Mouse (Mus musculus) Patski (cell line): ENCODE measurements around the gene Rnf19b. TPM values are rescaled to one million over a fixed set of nuclear protein-coding genes. Genes with fewer than 3 reads are reported as not detected.

Source experiments
- ATAC-seq: fragments of 100-300 bp; one replicate; pipeline ENCODE4 v1.8.0; 2021
- CTCF ChIA-PET: fragments of 350-600 bp; sonication (Branson Sonifier 250); formaldehyde crosslinking; loops from one replicate; lab custom pipeline; 2022; ENCODE audit warnings: inconsistent platforms; lab: Charles Lee
- POLR2A ChIA-PET: fragments of 350-600 bp; sonication (Branson Sonifier 250); formaldehyde crosslinking; loops from one replicate; lab custom pipeline; 2022; ENCODE audit warnings: antibody characterized with exemption, inconsistent platforms; lab: Charles Lee
- DNase-seq: peaks from one replicate; pipeline ENCODE4 v3.0.0-alpha.2; 2011; ENCODE audit warnings: low read depth, low spot score
- H3K27me3 ChIP-seq: fragments of 371-371 bp; one replicate; pipeline ENCODE4 v1.5.1; 2021
- CTCF ChIP-seq: fragments of 100-300 bp; IDR thresholded peaks from one replicate; pipeline ENCODE4 v1.5.1; 2021
- in situ Hi-C: fragments of 300-500 bp; cut with MboI; formaldehyde crosslinking; loops from 3 replicates; pipeline ENCODE4 v1.11.1; 2018; ENCODE audit warnings: low pct_unique_long_range_greater_than_20kb, mixed read lengths
- polyA plus RNA-seq: library from polyadenylated mRNA; unstranded; gene quantifications from one replicate; pipeline ENCODE4 v1.2.3, GENCODE M21; 2021

The Rnf19b gene
- polyA plus RNA-seq, 1 experiment from 2014 or later: 31.4 TPM

- no peak for DNase-seq
- ChIA-PET CTCF (interaction anchor here (1.3 kb wide), 1 partner anchor 151 kb away, joined by 3 read pairs; no protein-coding TSS in a partner anchor), POLR2A (no interaction called here)
- peaks cover 24% of the 10 kb centered on the region for H3K27me3 ChIP-seq
- no peak for ATAC-seq
- in situ Hi-C loops: loop anchor here (25.0 kb wide), 2 partner anchors 338 to 512 kb away; partner anchors contain the start of genes Bsdc1, Tlr12 and Zscan20
- TF ChIP-seq CTCF: no peak
These were observed 66.6 kb downstream of the Rnf19b start for GRCm38 (mm10) chr4:129124652-129125146.

DNA sequence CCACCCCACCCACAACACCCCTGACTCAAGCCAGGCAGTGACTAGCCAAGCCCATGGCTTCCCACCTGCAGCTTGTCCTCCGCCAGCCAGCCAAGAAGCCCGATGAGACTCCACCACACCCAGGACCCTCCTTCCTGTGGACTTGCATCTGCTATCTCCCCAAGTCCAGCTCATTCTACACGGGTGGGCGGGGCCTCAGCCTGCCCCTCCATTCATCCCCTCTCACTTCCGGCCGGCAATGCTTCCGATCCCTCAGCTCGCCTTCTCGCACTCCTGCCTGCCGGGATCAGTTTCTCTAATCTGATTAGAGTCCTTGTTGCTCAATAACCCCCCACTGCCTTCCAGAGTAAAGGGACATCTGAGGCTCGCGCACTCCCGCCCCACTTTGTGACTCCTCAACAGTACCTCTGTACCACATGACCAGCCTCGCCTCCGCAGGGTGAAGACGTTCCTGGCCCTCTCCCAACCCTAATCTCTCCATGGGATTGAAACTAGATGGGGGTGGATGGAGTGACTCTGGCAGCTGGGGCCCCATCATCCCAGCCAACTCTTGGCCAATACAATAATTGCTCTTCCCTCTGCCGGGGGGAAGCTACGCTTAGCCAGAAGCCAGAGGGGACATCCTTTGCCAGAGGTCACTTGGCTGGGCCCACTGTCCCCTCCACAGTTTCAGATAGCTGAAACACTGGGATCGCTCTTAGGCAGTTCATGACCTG lies 67.8 kb downstream of the Rnf19b start:
- in situ Hi-C loops: loop anchor here (25.0 kb wide), 1 partner anchor 336 kb away; the partner anchor contains the start of gene Bsdc1
- ChIA-PET POLR2A (no interaction called here), CTCF (no interaction called here)
- H3K27me3 ChIP-seq: peaks cover 15% of the 10 kb centered on the region
- ATAC-seq (no peak), DNase-seq (no peak)
- TF ChIP-seq CTCF: no peak

- ChIA-PET POLR2A (no interaction called here), CTCF (interaction anchor here (1.0 kb wide), 1 partner anchor 20 kb away, joined by 4 read pairs; no protein-coding TSS in a partner anchor)
- no peak for TF ChIP-seq CTCF
- peaks cover 15% of the 10 kb centered on the region for H3K27me3 ChIP-seq
- DNase-seq (no peak), ATAC-seq (no peak)
- in situ Hi-C loops: loop anchor here (25.0 kb wide), 1 partner anchor 334 kb away; the partner anchor contains the start of gene Bsdc1
These were observed 70.7 kb downstream of the Rnf19b start for GRCm38 (mm10) chr4:129128582-129129338.

GRCm38 (mm10) chr4:129129387-129129786 lies 71.3 kb downstream of the Rnf19b start:
- CTCF ChIA-PET: interaction anchor here (0.7 to 1.3 kb wide), 4 partner anchors 11 to 42 kb away, joined by 3 to 4 read pairs (median 4); no protein-coding TSS in a partner anchor
- no peak for ATAC-seq
- H3K27me3 ChIP-seq: peaks cover 15% of the 10 kb centered on the region
- TF ChIP-seq CTCF: no peak
- POLR2A ChIA-PET: no interaction called here
- in situ Hi-C loops: loop anchor here (25.0 kb wide), 1 partner anchor 333 kb away; the partner anchor contains the start of gene Bsdc1
- DNase-seq: no peak

DNA sequence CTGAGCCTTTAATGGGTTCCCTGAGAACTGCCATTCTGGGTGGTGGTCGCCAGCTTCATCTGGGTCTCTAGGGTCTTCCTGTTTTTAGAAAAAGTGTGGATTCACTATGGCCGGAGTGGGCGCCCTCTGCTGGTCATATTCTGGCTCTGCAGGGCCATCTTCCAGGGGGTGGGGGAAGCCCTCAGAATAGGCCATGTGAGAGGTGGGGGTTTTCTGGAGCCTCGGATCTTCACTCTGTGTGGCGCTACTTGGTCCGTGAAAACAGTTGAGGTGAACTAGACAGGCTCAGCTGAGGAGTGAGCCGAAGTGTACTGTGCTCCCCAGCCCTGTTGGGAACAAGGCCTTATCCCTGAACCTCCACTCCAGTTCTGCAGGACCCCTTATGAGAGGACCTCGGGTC lies 72.1 kb downstream of the Rnf19b start:
- TF ChIP-seq CTCF: peak; percentile 66
- ChIA-PET POLR2A (no interaction called here), CTCF (interaction anchor here (0.7 to 1.3 kb wide), 4 partner anchors 10 to 43 kb away, joined by 3 to 4 read pairs (median 4); no protein-coding TSS in a partner anchor)
- peaks cover 7% of the 10 kb centered on the region for H3K27me3 ChIP-seq
- ATAC-seq (no peak), DNase-seq (no peak)
- in situ Hi-C loops: loop anchor here (10.0 to 25.0 kb wide), 2 partner anchors 145 to 332 kb away; partner anchors contain the start of gene Bsdc1

GRCm38 (mm10) chr4:129130755-129131303 lies 72.8 kb downstream of the Rnf19b start:
- POLR2A ChIA-PET: no interaction called here
- DNase-seq (no peak), ATAC-seq (no peak)
- CTCF ChIA-PET: interaction anchor here (1.3 kb wide), 2 partner anchors 10 to 13 kb away, joined by 3 read pairs; no protein-coding TSS in a partner anchor
- no peak for TF ChIP-seq CTCF
- H3K27me3 ChIP-seq: peaks cover under 1% of the 10 kb centered on the region
- in situ Hi-C loops: loop anchor here (10.0 to 25.0 kb wide), 2 partner anchors 144 to 331 kb away; partner anchors contain the start of gene Bsdc1

GRCm38 (mm10) chr4:129134799-129135585 lies 76.9 kb downstream of the Rnf19b start:
- ChIA-PET CTCF (interaction anchor here (0.9 to 2.3 kb wide), 4 partner anchors 10 to 33 kb away, joined by 3 to 9 read pairs (median 4); partner anchors contain the start of gene Hpca), POLR2A (no interaction called here)
- no peaks in the 10 kb centered on the region for H3K27me3 ChIP-seq
- ATAC-seq (no peak), DNase-seq (no peak)
- in situ Hi-C loops: loop anchor here (10.0 to 25.0 kb wide), 2 partner anchors 140 to 327 kb away; partner anchors contain the start of gene Bsdc1
- peak; percentile 84 for TF ChIP-seq CTCF

Other genes with a start within 250 kb of the Rnf19b start
- gene Trim62, start 174.7 kb upstream of the Rnf19b start, polyA plus RNA-seq: 2.2 TPM
- 18.0 TPM for gene Azin2, start 95.8 kb upstream of the Rnf19b start, polyA plus RNA-seq
- 64.2 TPM for gene Ak2, start 66.3 kb upstream of the Rnf19b start, polyA plus RNA-seq
- not detected for gene Tmem54, start 47.3 kb downstream of the Rnf19b start, polyA plus RNA-seq
- gene Hpca, start 63.8 kb downstream of the Rnf19b start, polyA plus RNA-seq: not detected
- not detected for gene Fndc5, start 78.7 kb downstream of the Rnf19b start, polyA plus RNA-seq
- gene S100pbp, start 131.5 kb downstream of the Rnf19b start, polyA plus RNA-seq: 20.2 TPM
- gene Yars, start 131.5 kb downstream of the Rnf19b start, polyA plus RNA-seq: 63.0 TPM
- 47.3 TPM for gene C77080, start 203.1 kb downstream of the Rnf19b start, polyA plus RNA-seq
- gene Sync, start 229.3 kb downstream of the Rnf19b start, polyA plus RNA-seq: 4.9 TPM